Mouse (Mus musculus): ENCODE results near the gene Tmco3.

DNA sequence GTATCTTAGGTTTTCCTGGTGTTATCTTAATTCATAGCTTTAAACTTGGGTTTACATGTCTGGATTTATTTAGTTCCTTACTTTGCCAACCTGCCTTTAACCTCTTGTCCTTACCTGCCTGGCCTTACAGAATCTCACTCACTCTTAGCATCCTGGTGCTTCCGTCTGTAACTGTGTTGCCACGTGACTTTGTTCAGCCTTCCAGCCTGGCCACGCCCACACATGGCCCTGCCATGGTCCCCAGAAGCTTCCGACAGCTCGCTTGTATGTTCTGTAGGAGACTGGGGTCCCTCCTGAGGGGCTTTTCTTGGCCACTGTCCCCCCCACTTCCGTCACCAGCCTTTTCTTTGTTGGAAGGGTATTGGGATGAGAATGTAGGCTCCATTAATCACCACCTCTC lies 68.2 kb downstream of the Tmco3 start:
- TF ChIP-seq CTCF (IDR thresholded peaks at IDR 0.05; ENCODE audit: borderline replicate concordance, control insufficient read depth, extremely low read depth, insufficient read depth, low read length, poor library complexity) (no peak), POLR2A (IDR thresholded peaks at IDR 0.05; ENCODE audit: control insufficient read depth, extremely low read depth, insufficient read depth, low read length, poor library complexity) (no peak)

Measured in thymus, adult 2 months (tissue).